Mouse (Mus musculus): ENCODE results near the gene Stard10. TPM values are rescaled to one million over a fixed set of nuclear protein-coding genes. Genes with fewer than 3 reads are reported as not detected.

Gene Stard10
- polyA plus RNA-seq, 2 experiments = 28.1 to 30.7 TPM

DNA sequence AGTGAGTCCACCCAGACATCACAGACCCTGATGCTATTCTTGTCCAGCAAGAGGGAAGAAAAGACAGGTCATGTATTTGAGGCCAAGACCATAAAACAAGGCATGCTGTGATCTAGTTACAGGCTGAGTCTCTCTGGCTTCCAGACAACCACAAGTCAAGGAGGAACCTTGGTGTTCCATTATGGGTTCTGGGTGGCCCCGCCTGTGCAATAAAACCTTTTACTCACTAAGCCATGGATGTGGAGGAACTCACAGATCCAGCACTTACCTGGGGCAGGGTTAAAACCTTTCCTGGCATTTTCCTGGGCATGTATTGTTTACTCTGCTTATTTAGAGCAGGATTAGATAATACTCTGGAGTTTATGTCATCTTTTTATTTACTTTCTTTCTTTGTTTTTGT is 32.4 kb upstream of the Stard10 start:
- H3K4me2 ChIP-seq (replicated peaks; ENCODE audit: low read depth, low read length, severe bottlenecking) = no peak overlapping the region
- no peak for DNase-seq (ENCODE audit: low spot score)
- no peak for TF ChIP-seq POLR2A (IDR thresholded peaks at IDR 0.05; ENCODE audit: borderline replicate concordance, extremely low read depth, insufficient read depth, insufficient read length)
- H3K4me3 ChIP-seq (replicated peaks; ENCODE audit: low read length) = no peak overlapping the region
- no peak for ATAC-seq (ENCODE audit: low FRiP score, low read depth)
- no peaks in the 10 kb centered on the region for H3K9me3 ChIP-seq (ENCODE audit: control insufficient read depth, low read length)
- H3K27ac ChIP-seq (replicated peaks; ENCODE audit: low read depth, low read length) = no peak overlapping the region
- no peak overlapping the region for H3K9ac ChIP-seq (ENCODE audit: low read depth, low read length, severe bottlenecking)
- H3K4me1 ChIP-seq (ENCODE audit: control insufficient read depth, insufficient read depth, low read length) = peaks cover 7% of the 10 kb centered on the region
- WGBS = 60% methylated on average over 1 of the region's 1 CpGs
- H3K36me3 ChIP-seq (ENCODE audit: control insufficient read depth, insufficient read depth, low read length) = peaks cover 52% of the 10 kb centered on the region
- H3K27me3 ChIP-seq (ENCODE audit: control insufficient read depth, insufficient read depth, low read length) = no peaks in the 10 kb centered on the region

GRCm38 (mm10) chr7:101286891-101287290 is 30.0 kb upstream of the Stard10 start:
- no peak for DNase-seq (ENCODE audit: low spot score)
- TF ChIP-seq POLR2A (IDR thresholded peaks at IDR 0.05; ENCODE audit: borderline replicate concordance, extremely low read depth, insufficient read depth, insufficient read length) = no peak
- Histone ChIP-seq H3K9me3 (ENCODE audit: control insufficient read depth, low read length) (no peaks in the 10 kb centered on the region), H3K36me3 (ENCODE audit: control insufficient read depth, insufficient read depth, low read length) (peaks cover 56% of the 10 kb centered on the region), H3K27me3 (ENCODE audit: control insufficient read depth, insufficient read depth, low read length) (no peaks in the 10 kb centered on the region), H3K4me3 (replicated peaks; ENCODE audit: low read length) (no peak overlapping the region), H3K27ac (replicated peaks; ENCODE audit: low read depth, low read length) (no peak overlapping the region; the same call in 1 of the 2 replicates), H3K4me2 (replicated peaks; ENCODE audit: low read depth, low read length, severe bottlenecking) (no peak overlapping the region), H3K4me1 (ENCODE audit: control insufficient read depth, insufficient read depth, low read length) (peaks cover 7% of the 10 kb centered on the region), H3K9ac (ENCODE audit: low read depth, low read length, severe bottlenecking) (no peak overlapping the region)
- WGBS = 80% methylated on average over 4 of the region's 4 CpGs
- ATAC-seq (ENCODE audit: low FRiP score, low read depth) = no peak

DNA sequence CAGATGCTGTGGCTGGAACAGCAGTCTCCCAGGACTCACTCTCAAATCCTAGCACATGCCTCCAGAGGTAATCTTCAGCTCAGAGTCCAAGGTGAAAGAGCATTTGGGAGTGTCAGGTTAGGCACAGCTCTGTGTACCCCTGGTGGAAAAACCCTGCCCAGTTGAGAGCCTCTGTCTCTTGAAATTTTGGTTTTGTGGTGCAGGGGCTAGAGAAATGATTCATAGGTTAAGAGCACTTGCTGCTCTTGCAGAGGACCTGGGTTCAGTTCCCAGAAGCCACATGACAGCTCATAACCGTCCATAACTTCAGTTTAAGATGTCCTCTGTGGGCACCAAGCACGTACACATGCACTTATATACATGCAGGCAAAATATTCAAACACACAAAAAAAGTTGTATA is 29.1 kb upstream of the Stard10 start:
- 74% methylated on average over 2 of the region's 2 CpGs for WGBS
- peak overlapping the region; percentile 19; the same call in 1 of the 2 replicates for H3K27ac ChIP-seq (replicated peaks; ENCODE audit: low read depth, low read length)

GRCm38 (mm10) chr7:101288436-101288835 is 28.4 kb upstream of the Stard10 start:
- 34% methylated on average over 4 of the region's 4 CpGs for WGBS
- Histone ChIP-seq H3K9me3 (ENCODE audit: control insufficient read depth, low read length) (no peaks in the 10 kb centered on the region), H3K4me2 (replicated peaks; ENCODE audit: low read depth, low read length, severe bottlenecking) (no peak overlapping the region), H3K4me1 (ENCODE audit: control insufficient read depth, insufficient read depth, low read length) (peaks cover 7% of the 10 kb centered on the region), H3K27ac (replicated peaks; ENCODE audit: low read depth, low read length) (no peak overlapping the region), H3K4me3 (replicated peaks; ENCODE audit: low read length) (no peak overlapping the region), H3K36me3 (ENCODE audit: control insufficient read depth, insufficient read depth, low read length) (peaks cover 47% of the 10 kb centered on the region), H3K9ac (ENCODE audit: low read depth, low read length, severe bottlenecking) (no peak overlapping the region), H3K27me3 (ENCODE audit: control insufficient read depth, insufficient read depth, low read length) (no peaks in the 10 kb centered on the region)
- ATAC-seq (ENCODE audit: low FRiP score, low read depth) = no peak
- TF ChIP-seq POLR2A (IDR thresholded peaks at IDR 0.05; ENCODE audit: borderline replicate concordance, extremely low read depth, insufficient read depth, insufficient read length) = no peak
- peak; percentile 45 for DNase-seq (ENCODE audit: low spot score)

More for the DNA sequence above, 29.1 kb upstream of the Stard10 start:
- ATAC-seq (ENCODE audit: low FRiP score, low read depth) (no peak), DNase-seq (ENCODE audit: low spot score) (no peak)
- TF ChIP-seq POLR2A (IDR thresholded peaks at IDR 0.05; ENCODE audit: borderline replicate concordance, extremely low read depth, insufficient read depth, insufficient read length) = no peak
- H3K9me3 ChIP-seq (ENCODE audit: control insufficient read depth, low read length) = no peaks in the 10 kb centered on the region
- no peak overlapping the region for H3K4me3 ChIP-seq (replicated peaks; ENCODE audit: low read length)
- H3K4me2 ChIP-seq (replicated peaks; ENCODE audit: low read depth, low read length, severe bottlenecking) = no peak overlapping the region
- H3K4me1 ChIP-seq (ENCODE audit: control insufficient read depth, insufficient read depth, low read length) = peaks cover 7% of the 10 kb centered on the region
- H3K27me3 ChIP-seq (ENCODE audit: control insufficient read depth, insufficient read depth, low read length) = no peaks in the 10 kb centered on the region
- peaks cover 49% of the 10 kb centered on the region for H3K36me3 ChIP-seq (ENCODE audit: control insufficient read depth, insufficient read depth, low read length)
- H3K9ac ChIP-seq (ENCODE audit: low read depth, low read length, severe bottlenecking) = no peak overlapping the region

DNA sequence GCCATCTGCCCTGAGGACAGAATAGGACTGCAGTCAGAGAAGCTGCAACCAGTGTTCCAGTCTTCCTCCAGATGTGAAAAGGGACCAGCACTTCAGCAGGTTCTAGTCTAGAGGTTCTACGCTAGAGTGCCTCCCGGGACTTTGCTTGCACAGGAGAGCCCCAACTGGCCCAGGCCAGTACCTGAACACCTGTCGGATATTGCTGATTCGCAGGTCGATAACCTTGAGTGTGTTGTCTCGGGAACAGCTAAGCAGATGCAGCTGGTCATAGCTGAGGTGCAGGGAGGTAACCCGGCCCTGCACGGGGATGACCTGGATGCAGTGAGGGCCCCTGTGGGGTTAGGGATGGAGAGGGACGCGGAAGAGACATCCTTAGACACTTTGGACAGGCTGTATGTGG is 26.5 kb upstream of the Stard10 start:
- ATAC-seq (ENCODE audit: low FRiP score, low read depth) = no peak
- TF ChIP-seq POLR2A (IDR thresholded peaks at IDR 0.05; ENCODE audit: borderline replicate concordance, extremely low read depth, insufficient read depth, insufficient read length) = no peak
- Histone ChIP-seq H3K4me2 (replicated peaks; ENCODE audit: low read depth, low read length, severe bottlenecking) (no peak overlapping the region), H3K27ac (replicated peaks; ENCODE audit: low read depth, low read length) (no peak overlapping the region), H3K27me3 (ENCODE audit: control insufficient read depth, insufficient read depth, low read length) (no peaks in the 10 kb centered on the region), H3K36me3 (ENCODE audit: control insufficient read depth, insufficient read depth, low read length) (peaks cover 41% of the 10 kb centered on the region), H3K4me1 (ENCODE audit: control insufficient read depth, insufficient read depth, low read length) (peaks cover 7% of the 10 kb centered on the region), H3K9ac (ENCODE audit: low read depth, low read length, severe bottlenecking) (no peak overlapping the region), H3K9me3 (ENCODE audit: control insufficient read depth, low read length) (no peaks in the 10 kb centered on the region), H3K4me3 (replicated peaks; ENCODE audit: low read length) (no peak overlapping the region)
- DNase-seq (ENCODE audit: low spot score) = no peak
- WGBS = 93% methylated on average over 10 of the region's 10 CpGs

DNA sequence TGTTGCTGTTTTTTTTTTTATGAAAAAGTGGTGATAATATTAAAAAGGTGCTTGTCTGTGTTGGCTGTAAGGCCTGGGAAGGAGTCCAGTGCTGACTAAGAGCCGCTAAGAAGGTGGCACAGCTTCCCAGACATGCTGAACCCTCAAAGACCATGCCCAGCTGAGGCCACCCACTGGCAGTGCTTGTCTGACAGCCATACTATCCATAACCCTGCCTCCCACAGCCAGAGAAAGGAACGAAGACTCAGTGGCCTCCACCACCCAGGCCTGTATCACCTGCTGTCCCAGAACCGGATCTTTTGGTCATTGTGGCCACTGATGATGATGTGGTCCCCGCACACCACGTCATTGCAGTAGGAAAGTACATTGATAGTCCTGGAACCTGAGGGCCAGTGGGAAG is 25.7 kb upstream of the Stard10 start:
- TF ChIP-seq POLR2A (IDR thresholded peaks at IDR 0.05; ENCODE audit: borderline replicate concordance, extremely low read depth, insufficient read depth, insufficient read length) = no peak
- H3K27ac ChIP-seq (replicated peaks; ENCODE audit: low read depth, low read length) = no peak overlapping the region
- H3K9ac ChIP-seq (ENCODE audit: low read depth, low read length, severe bottlenecking) = no peak overlapping the region
- H3K4me3 ChIP-seq (replicated peaks; ENCODE audit: low read length) = no peak overlapping the region
- peaks cover 41% of the 10 kb centered on the region for H3K36me3 ChIP-seq (ENCODE audit: control insufficient read depth, insufficient read depth, low read length)
- no peaks in the 10 kb centered on the region for H3K27me3 ChIP-seq (ENCODE audit: control insufficient read depth, insufficient read depth, low read length)
- peaks cover 8% of the 10 kb centered on the region for H3K4me1 ChIP-seq (ENCODE audit: control insufficient read depth, insufficient read depth, low read length)
- H3K9me3 ChIP-seq (ENCODE audit: control insufficient read depth, low read length) = no peaks in the 10 kb centered on the region
- WGBS = 87% methylated on average over 5 of the region's 5 CpGs
- DNase-seq (ENCODE audit: low spot score) (no peak), ATAC-seq (ENCODE audit: low FRiP score, low read depth) (no peak)
- no peak overlapping the region for H3K4me2 ChIP-seq (replicated peaks; ENCODE audit: low read depth, low read length, severe bottlenecking)
